Mouse (Mus musculus) liver, embryonic 13.5 days (tissue): ENCODE data around the gene Hmgn2. TPM values are rescaled to one million over a fixed set of nuclear protein-coding genes. Genes with fewer than 3 reads are reported as not detected.
"Not testable (repeated sequence)": the region's sequence is repeated elsewhere in the genome, so short reads cannot be mapped to it uniquely, and the experiment has no call there.

Experiments used
- ATAC-seq: fragments of 200-750 bp; cut with Nextera tagmentation; 2 replicates; pipeline ENCODE4 v1.8.0; 2017; ENCODE audit warnings: low read depth, mild to moderate bottlenecking, moderate number of reproducible peaks, moderate library complexity
- DNase-seq: peaks from one replicate; pipeline ENCODE4 v3.0.0; 2022
- H3K27ac ChIP-seq: fragments of 300-500 bp; sonication (generic); 2 replicates; pipeline ENCODE4 v1.5.1; 2015; ENCODE audit warnings: moderate library complexity, mild to moderate bottlenecking, inconsistent platforms
- H3K27me3 ChIP-seq: fragments of 300-500 bp; sonication (generic); 2 replicates; pipeline ENCODE4 v1.6.1; 2015; ENCODE audit warnings: mild to moderate bottlenecking, inconsistent platforms
- H3K36me3 ChIP-seq: fragments of 300-500 bp; sonication (generic); 2 replicates; pipeline ENCODE4 v1.6.1; 2015; ENCODE audit warnings: mild to moderate bottlenecking, inconsistent platforms
- H3K4me1 ChIP-seq: fragments of 300-500 bp; sonication (generic); replicated peaks from 2 replicates; pipeline ENCODE4 v1.6.1; 2015; ENCODE audit warnings: inconsistent platforms
- H3K4me2 ChIP-seq: fragments of 300-500 bp; sonication (generic); 2 replicates; pipeline ENCODE4 v1.6.1; 2015; ENCODE audit warnings: inconsistent platforms, mild to moderate bottlenecking, moderate library complexity
- H3K4me3 ChIP-seq: fragments of 300-500 bp; sonication (generic); replicated peaks from 2 replicates; pipeline ENCODE4 v1.5.1; 2015; ENCODE audit warnings: mild to moderate bottlenecking, inconsistent platforms
- H3K9ac ChIP-seq: fragments of 300-500 bp; sonication (generic); 2 replicates; pipeline ENCODE4 v1.6.1; 2015; ENCODE audit warnings: mild to moderate bottlenecking, inconsistent platforms
- H3K9me3 ChIP-seq: fragments of 300-500 bp; sonication (generic); replicated peaks from 2 replicates; pipeline ENCODE4 v1.6.1; 2016; ENCODE audit warnings: inconsistent platforms
- WGBS: fragments of 180-500 bp; shearing (Covaris S2); methylation state at CpG from one replicate; pipeline ENCODE4 v1.1.7; 2015; ENCODE audit not compliant: insufficient replicate concordance; 5-methylcytosine and 5-hydroxymethylcytosine counted together
- polyA plus RNA-seq: library from polyadenylated mRNA; unstranded; fragments of >200 nt; fragmentation: Nextera tagmentation; extraction: Ambion mirVana; gene quantifications from 2 replicates; pipeline ENCODE4 v1.2.1, GENCODE M21; 2015

Hmgn2 gene
- polyA plus RNA-seq, 1 experiment from 2014 or later = 779 TPM

DNA sequence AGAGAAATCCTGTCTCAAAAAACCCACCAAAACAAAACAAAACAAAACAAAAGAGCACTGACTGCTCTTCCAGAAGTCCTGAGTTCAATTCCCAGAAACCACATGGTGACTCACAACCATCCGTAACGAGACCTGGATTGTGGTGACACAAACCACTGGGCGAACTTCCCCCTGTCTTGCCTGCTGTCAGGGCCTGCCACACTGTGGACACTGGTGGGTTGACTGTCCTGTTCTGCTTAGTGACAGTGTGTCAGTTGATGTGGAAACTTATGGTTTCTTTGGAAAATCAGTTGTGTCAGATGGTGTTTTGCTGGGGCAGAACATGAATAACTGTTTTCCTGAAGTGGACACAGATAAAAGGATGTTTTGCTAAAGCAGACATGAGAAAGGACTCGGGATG is 25.8 kb downstream of the Hmgn2 start:
- Histone ChIP-seq H3K36me3 (no peaks in the 10 kb centered on the region), H3K4me1 (peaks cover 6% of the 10 kb centered on the region; the same call in 1 of the 2 replicates), H3K4me2 (no peak overlapping the region), H3K27ac (no peak overlapping the region), H3K9me3 (no peaks in the 10 kb centered on the region), H3K9ac (no peak overlapping the region), H3K27me3 (no peaks in the 10 kb centered on the region), H3K4me3 (no peak overlapping the region)
- 63% methylated on average over 4 of the region's 4 CpGs for whole genome bisulfite sequencing
- no peak for DNase-seq
- ATAC-seq = no peak

- Histone ChIP-seq H3K9ac (no peak overlapping the region), H3K4me2 (no peak overlapping the region), H3K9me3 (no peaks in the 10 kb centered on the region), H3K4me3 (no peak overlapping the region), H3K27ac (no peak overlapping the region), H3K36me3 (no peaks in the 10 kb centered on the region), H3K27me3 (no peaks in the 10 kb centered on the region), H3K4me1 (peaks cover 6% of the 10 kb centered on the region; the same call in 1 of the 2 replicates)
- DNase-seq = no peak
- 37% methylated on average over 3 of the region's 3 CpGs for whole genome bisulfite sequencing
- ATAC-seq = no peak
Observed at GRCm38 (mm10) chr4:133941576-133941975, 26.9 kb downstream of the Hmgn2 start.

- no peak for DNase-seq
- H3K4me1 ChIP-seq = peaks cover 7% of the 10 kb centered on the region; the same call in 1 of the 2 replicates
- H3K4me2 ChIP-seq = no peak overlapping the region
- no peaks in the 10 kb centered on the region for H3K9me3 ChIP-seq
- no peak for ATAC-seq
- no peaks in the 10 kb centered on the region for H3K27me3 ChIP-seq
- H3K4me3 ChIP-seq = no peak overlapping the region
- H3K36me3 ChIP-seq = no peaks in the 10 kb centered on the region
- H3K27ac ChIP-seq = 0 out of 2 replicates have a peak overlapping the region, but pooled peaks have one; percentile 1
- 77% methylated on average over 13 of the region's 13 CpGs for WGBS
- H3K9ac ChIP-seq = no peak overlapping the region
Observed at GRCm38 (mm10) chr4:133940386-133941260, 27.8 kb downstream of the Hmgn2 start.

- no peaks in the 10 kb centered on the region for H3K27me3 ChIP-seq
- no peak overlapping the region for H3K27ac ChIP-seq
- H3K9me3 ChIP-seq = no peaks in the 10 kb centered on the region
- DNase-seq = no peak
- no peaks in the 10 kb centered on the region for H3K36me3 ChIP-seq
- WGBS = 39% methylated on average over 2 of the region's 2 CpGs
- H3K4me1 ChIP-seq = peaks cover 10% of the 10 kb centered on the region; the same call in 1 of the 2 replicates
- no peak overlapping the region for H3K4me2 ChIP-seq
- ATAC-seq = no peak
- no peak overlapping the region for H3K9ac ChIP-seq
- no peak overlapping the region for H3K4me3 ChIP-seq
Observed at GRCm38 (mm10) chr4:133938077-133938476, 30.4 kb downstream of the Hmgn2 start.

- H3K9me3 ChIP-seq = no peaks in the 10 kb centered on the region
- no peak overlapping the region for H3K4me3 ChIP-seq
- WGBS = 51% methylated on average over 3 of the region's 3 CpGs
- no peak overlapping the region for H3K27ac ChIP-seq
- H3K9ac ChIP-seq = peak overlapping the region; percentile 34; the same call in 1 of the 2 replicates
- peaks cover 27% of the 10 kb centered on the region for H3K4me1 ChIP-seq
- no peak for ATAC-seq
- H3K4me2 ChIP-seq = no peak overlapping the region; the same call in 1 of the 2 replicates
- H3K27me3 ChIP-seq = no peaks in the 10 kb centered on the region
- no peak for DNase-seq
- no peaks in the 10 kb centered on the region for H3K36me3 ChIP-seq
Observed at GRCm38 (mm10) chr4:133931785-133932184, 36.7 kb downstream of the Hmgn2 start.

GRCm38 (mm10) chr4:133931349-133931748 is 37.1 kb downstream of the Hmgn2 start:
- peaks cover 27% of the 10 kb centered on the region for H3K4me1 ChIP-seq
- H3K36me3 ChIP-seq = no peaks in the 10 kb centered on the region
- no peak overlapping the region for H3K4me3 ChIP-seq
- H3K9me3 ChIP-seq = no peaks in the 10 kb centered on the region
- H3K27me3 ChIP-seq = no peaks in the 10 kb centered on the region
- H3K27ac ChIP-seq = no peak overlapping the region
- H3K4me2 ChIP-seq = no peak overlapping the region; the same call in 1 of the 2 replicates
- DNase-seq (no peak), ATAC-seq (0 out of 2 replicates have a peak, but pooled peaks have one; percentile 34)
- H3K9ac ChIP-seq = peak overlapping the region; percentile 34; the same call in 1 of the 2 replicates
- WGBS = 7% methylated on average over 10 of the region's 10 CpGs

- H3K4me2 ChIP-seq = peak overlapping the region; percentile 46
- ATAC-seq = no peak
- DNase-seq = no peak
- H3K4me3 ChIP-seq = no peak overlapping the region
- H3K9me3 ChIP-seq = no peaks in the 10 kb centered on the region
- peak overlapping the region; percentile 71 for H3K27ac ChIP-seq
- H3K4me1 ChIP-seq = peaks cover 22% of the 10 kb centered on the region
- 0 out of 2 replicates have a peak overlapping the region, but pooled peaks have one; percentile 23 for H3K9ac ChIP-seq
- no peaks in the 10 kb centered on the region for H3K36me3 ChIP-seq
- no peaks in the 10 kb centered on the region for H3K27me3 ChIP-seq
- WGBS = 10% methylated on average over 7 of the region's 7 CpGs
Observed at GRCm38 (mm10) chr4:133929278-133929670, 39.2 kb downstream of the Hmgn2 start.

GRCm38 (mm10) chr4:133928576-133929277 is 39.7 kb downstream of the Hmgn2 start:
- no peak overlapping the region for H3K9ac ChIP-seq
- ATAC-seq (no peak), DNase-seq (no peak)
- H3K4me2 ChIP-seq = peak overlapping the region; percentile 46
- H3K36me3 ChIP-seq = no peaks in the 10 kb centered on the region
- no peaks in the 10 kb centered on the region for H3K27me3 ChIP-seq
- WGBS = 15% methylated on average over 15 of the region's 15 CpGs
- H3K4me3 ChIP-seq = no peak overlapping the region
- peak overlapping the region; percentile 71 for H3K27ac ChIP-seq
- no peaks in the 10 kb centered on the region for H3K9me3 ChIP-seq
- H3K4me1 ChIP-seq = peaks cover 22% of the 10 kb centered on the region

GRCm38 (mm10) chr4:133925204-133925603 is 43.2 kb downstream of the Hmgn2 start:
- Histone ChIP-seq H3K4me3 (no peak overlapping the region), H3K9ac (no peak overlapping the region), H3K27me3 (no peaks in the 10 kb centered on the region), H3K4me2 (no peak overlapping the region), H3K36me3 (no peaks in the 10 kb centered on the region), H3K4me1 (peaks cover 18% of the 10 kb centered on the region), H3K9me3 (no peaks in the 10 kb centered on the region), H3K27ac (no peak overlapping the region)
- no peak for ATAC-seq
- no peak for DNase-seq
- 51% methylated on average over 4 of the region's 4 CpGs for WGBS

DNA sequence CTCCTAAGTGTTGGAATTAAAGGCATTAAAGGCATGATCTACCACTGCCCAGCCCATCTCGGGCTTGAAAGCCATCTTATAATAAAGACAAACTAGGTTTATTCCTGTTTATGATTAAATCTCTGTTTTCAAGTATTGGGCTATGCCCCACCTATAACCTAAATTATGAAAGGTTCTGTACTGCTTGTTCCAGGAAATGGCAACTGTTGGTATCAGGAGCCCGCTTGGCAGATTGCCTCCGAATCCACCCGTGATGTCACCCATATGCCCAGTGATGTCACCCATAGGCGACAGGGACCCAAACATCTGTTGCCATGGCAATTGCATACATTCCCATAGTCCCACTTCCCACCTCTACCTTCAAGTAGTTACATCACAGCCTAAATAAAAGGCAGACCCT is 44.7 kb downstream of the Hmgn2 start:
- no peak for ATAC-seq
- DNase-seq = no peak
- H3K36me3 ChIP-seq = no peaks in the 10 kb centered on the region
- 74% methylated on average over 5 of the region's 5 CpGs for WGBS
- no peak overlapping the region for H3K9ac ChIP-seq
- H3K9me3 ChIP-seq = no peaks in the 10 kb centered on the region
- no peaks in the 10 kb centered on the region for H3K27me3 ChIP-seq
- no peak overlapping the region for H3K4me3 ChIP-seq
- peaks cover 8% of the 10 kb centered on the region for H3K4me1 ChIP-seq
- H3K4me2 ChIP-seq = no peak overlapping the region
- no peak overlapping the region for H3K27ac ChIP-seq

GRCm38 (mm10) chr4:133918093-133918825 is 50.2 kb downstream of the Hmgn2 start:
- not testable (repeated sequence) for H3K4me3 ChIP-seq, ATAC-seq, H3K9me3 ChIP-seq, H3K4me2 ChIP-seq, H3K4me1 ChIP-seq, H3K27me3 ChIP-seq, H3K9ac ChIP-seq, H3K36me3 ChIP-seq, H3K27ac ChIP-seq, DNase-seq
- WGBS = 74% methylated on average over 23 of the region's 23 CpGs
